Mouse (Mus musculus): Measurements from ENCODE around the gene Prpf38b. TPM values are rescaled to one million over a fixed set of nuclear protein-coding genes. Genes with fewer than 3 reads are reported as not detected.

The Prpf38b gene
- total and polyA plus RNA-seq, 3 experiments = 42.6 to 177 (median 42.9) TPM

DNA sequence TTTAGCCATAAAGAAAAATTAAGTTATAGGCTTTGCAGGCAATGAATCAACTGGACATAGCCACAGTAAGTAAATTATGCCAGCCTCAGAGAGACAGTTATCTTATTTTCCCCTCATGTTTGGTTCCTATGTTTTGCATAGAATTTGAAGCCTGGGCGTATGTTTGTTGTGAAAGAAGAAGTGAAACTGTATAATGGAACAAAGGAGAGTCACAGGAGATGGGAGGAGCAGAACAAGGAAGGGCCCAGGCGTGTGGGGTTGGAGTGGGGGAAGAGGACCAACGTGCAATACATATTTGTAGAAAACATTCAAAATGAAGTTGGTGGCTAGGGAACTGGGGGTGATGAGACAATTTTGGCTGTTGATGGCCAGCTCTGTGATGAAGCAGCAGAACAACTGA lies 11.4 kb downstream of the Prpf38b start (continued):
- TF ChIP-seq USF2 (conservative IDR thresholded peaks at IDR 0.05; ENCODE audit: low read depth, low read length) (no peak), JUND (conservative IDR thresholded peaks at IDR 0.05; ENCODE audit: low read depth, low read length) (peak; percentile 78), TCF12 (IDR thresholded peaks at IDR 0.05; ENCODE audit: low read depth, low read length) (0 out of 2 replicates have a peak, but pooled peaks have one; percentile 57), KAT2A (IDR thresholded peaks at IDR 0.05; ENCODE audit: insufficient replicate concordance, low read length) (no peak), POLR2AphosphoS2 (IDR thresholded peaks at IDR 0.05; ENCODE audit: low read depth, low read length) (peak; percentile 93), ZMIZ1 (IDR thresholded peaks at IDR 0.05; ENCODE audit: low read depth, low read length) (no peak; the same call in 1 of the 2 replicates), TBP (conservative IDR thresholded peaks at IDR 0.05; ENCODE audit: low read depth, low read length) (no peak), ZC3H11A (IDR thresholded peaks at IDR 0.05; ENCODE audit: low read depth, low read length) (no peak), MAX (IDR thresholded peaks at IDR 0.05; ENCODE audit: low read length) (peak; percentile 62; the same call in 1 of the 2 replicates), MEF2A (IDR thresholded peaks at IDR 0.05; ENCODE audit: borderline replicate concordance, low read depth, low read length) (peak; percentile 84), MAZ (IDR thresholded peaks at IDR 0.05; ENCODE audit: low read depth, low read length) (peak; percentile 93), USF1 (IDR thresholded peaks at IDR 0.05; ENCODE audit: low read depth, low read length) (no peak)

DNA sequence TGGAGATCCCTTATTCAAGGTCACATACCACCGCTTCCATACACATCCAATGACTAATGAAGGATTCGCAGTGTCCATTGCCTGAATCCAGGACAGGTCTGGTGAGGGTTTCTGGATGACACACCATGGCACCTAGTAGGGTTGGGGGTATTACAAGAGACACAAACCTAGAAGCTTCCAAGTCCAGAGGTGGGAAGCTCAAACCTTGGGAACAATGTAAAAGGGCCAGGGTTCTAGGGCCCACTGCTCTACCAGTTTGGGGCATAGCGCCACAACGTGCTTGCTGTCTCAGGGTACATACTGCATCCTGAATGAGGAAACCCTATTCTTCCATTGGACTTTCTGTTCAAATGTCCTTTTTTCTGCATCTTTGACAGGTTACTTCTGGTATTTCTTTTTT lies 12.9 kb downstream of the Prpf38b start:
- Histone ChIP-seq H3K27me3 (replicated peaks) (no peaks in the 10 kb centered on the region), H3K4me2 (ENCODE audit: insufficient read depth, low read depth, poor library complexity, severe bottlenecking) (no peak overlapping the region), H3K4me3 (replicated peaks in 1 of 3; ENCODE audit: low read depth in 2 of 3, low read length in 2 of 3, poor library complexity in 1 of 3) (no peak overlapping the region), H3K4me1 (ENCODE audit: control insufficient read depth in 1 of 2, insufficient read depth in 2 of 2) (peaks cover 9 to 41% of the 10 kb centered on the region in 2 experiments; a peak in 3 of 4 replicates), H3K36me3 (replicated peaks in 1 of 2; ENCODE audit: control insufficient read depth in 1 of 2, insufficient read depth in 1 of 2, low read length in 1 of 2) (peaks cover 4 to 18% of the 10 kb centered on the region in 2 experiments), H3K9me3 (replicated peaks; ENCODE audit: low read length) (no peaks in the 10 kb centered on the region), H3K79me2 (replicated peaks; ENCODE audit: control insufficient read depth, extremely low read depth, insufficient read depth, poor library complexity, severe bottlenecking) (no peaks in the 10 kb centered on the region; the same call in 1 of the 2 replicates), H3K27ac (ENCODE audit: insufficient read depth, low read depth) (no peak overlapping the region; the same call in 1 of the 2 replicates), H3K9ac (ENCODE audit: insufficient read depth, low read depth) (no peak overlapping the region)
- in situ Hi-C loops (cut with MboI; ENCODE audit: low pct_ligation_motif_present, low pct_unique_long_range_greater_than_20kb, low sequenced_read_pairs) = no loop called here
- dilution Hi-C loops (cut with MboI; ENCODE audit: extremely low pct_ligation_motif_present, extremely low pct_unique_long_range_greater_than_20kb, low sequenced_read_pairs) = no loop called here
- TF ChIP-seq E2F4 (IDR thresholded peaks at IDR 0.05; ENCODE audit: insufficient replicate concordance, low read depth, low read length) = no peak
- peak; percentile 53; the same call in 1 of the 2 replicates for TF ChIP-seq POLR2AphosphoS2 (IDR thresholded peaks at IDR 0.05; ENCODE audit: low read depth, low read length)
- no peak for DNase-seq (ENCODE audit: extremely low read depth)

DNA sequence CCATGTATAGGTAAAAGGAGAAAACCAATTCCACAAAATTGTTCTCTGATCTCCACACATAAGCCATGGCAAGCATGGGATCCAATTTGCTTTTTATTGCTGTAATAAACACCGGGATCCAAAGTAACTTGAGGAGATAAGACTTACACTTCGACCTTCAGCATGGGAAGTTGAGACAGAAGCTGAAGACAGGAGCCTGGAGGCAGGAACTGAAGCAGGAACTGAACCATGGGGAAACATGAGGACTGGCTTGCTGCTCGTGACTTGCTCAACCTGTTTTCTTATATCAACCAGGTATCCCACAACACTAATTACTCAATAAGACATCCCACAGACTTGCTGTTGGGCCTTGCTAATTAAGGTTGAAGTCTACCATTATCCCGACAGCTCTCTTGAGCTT lies 18.6 kb downstream of the Prpf38b start:
- DNase-seq (ENCODE audit: extremely low read depth) = no peak
- TF ChIP-seq E2F4 (IDR thresholded peaks at IDR 0.05; ENCODE audit: insufficient replicate concordance, low read depth, low read length) (no peak), NELFE (IDR thresholded peaks at IDR 0.05; ENCODE audit: low read depth, low read length) (no peak), MEF2A (IDR thresholded peaks at IDR 0.05; ENCODE audit: borderline replicate concordance, low read depth, low read length) (no peak), RCOR1 (conservative IDR thresholded peaks at IDR 0.05; ENCODE audit: low read depth, low read length) (no peak)
- no peaks in the 10 kb centered on the region for H3K9me3 ChIP-seq (replicated peaks; ENCODE audit: low read length)
- H3K27ac ChIP-seq (ENCODE audit: insufficient read depth, low read depth) = no peak overlapping the region
- dilution Hi-C loops (cut with MboI; ENCODE audit: extremely low pct_ligation_motif_present, extremely low pct_unique_long_range_greater_than_20kb, low sequenced_read_pairs) = no loop called here
- H3K79me2 ChIP-seq (replicated peaks; ENCODE audit: control insufficient read depth, extremely low read depth, insufficient read depth, poor library complexity, severe bottlenecking) = no peaks in the 10 kb centered on the region
- no peak overlapping the region for H3K4me3 ChIP-seq (replicated peaks in 1 of 3; ENCODE audit: low read depth in 2 of 3, low read length in 2 of 3, poor library complexity in 1 of 3)
- H3K27me3 ChIP-seq (replicated peaks) = no peaks in the 10 kb centered on the region
- in situ Hi-C loops (cut with MboI; ENCODE audit: low pct_ligation_motif_present, low pct_unique_long_range_greater_than_20kb, low sequenced_read_pairs) = no loop called here
- peaks cover 7 to 19% of the 10 kb centered on the region in 2 experiments; a peak in 3 of 4 replicates for H3K4me1 ChIP-seq (ENCODE audit: control insufficient read depth in 1 of 2, insufficient read depth in 2 of 2)
- H3K36me3 ChIP-seq (replicated peaks in 1 of 2; ENCODE audit: control insufficient read depth in 1 of 2, insufficient read depth in 1 of 2, low read length in 1 of 2) = no peaks in the 10 kb centered on the region
- H3K9ac ChIP-seq (ENCODE audit: insufficient read depth, low read depth) = no peak overlapping the region
- no peak overlapping the region for H3K4me2 ChIP-seq (ENCODE audit: insufficient read depth, low read depth, poor library complexity, severe bottlenecking)
